Mouse (Mus musculus): ENCODE measurements around the gene Cadm1. TPM values are rescaled to one million over a fixed set of nuclear protein-coding genes. Genes with fewer than 3 reads are reported as not detected.

The Cadm1 gene
- polyA plus RNA-seq, 1 experiment from 2014 or later = 44.2 TPM

DNA sequence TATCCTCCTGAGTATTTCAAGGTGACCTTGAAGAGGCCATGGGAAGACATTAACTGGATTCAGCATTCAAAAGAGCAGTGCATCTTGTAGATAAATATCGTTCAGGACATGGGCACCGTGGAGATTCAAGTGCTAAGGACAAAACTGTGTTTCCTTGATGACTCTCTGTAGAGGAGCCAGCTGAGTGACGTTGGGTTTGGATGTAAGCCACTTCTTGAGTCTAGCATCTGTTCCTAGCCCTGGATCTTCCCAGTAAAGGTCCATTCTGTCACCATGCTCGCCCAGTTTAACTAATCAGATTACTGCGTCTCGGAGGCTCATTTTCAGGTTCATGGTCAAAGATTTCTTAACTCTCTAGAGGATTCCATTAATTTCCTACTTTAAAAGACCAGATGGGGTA, 85.1 kb downstream of the Cadm1 start:
- H3K27ac ChIP-seq = no peak overlapping the region
- peaks cover 33% of the 10 kb centered on the region for H3K4me1 ChIP-seq
- WGBS = 71% methylated on average over 6 of the region's 6 CpGs
- no peak for ATAC-seq (ENCODE audit: low FRiP score, low read depth)
- no peaks in the 10 kb centered on the region for H3K9me3 ChIP-seq
- H3K9ac ChIP-seq = no peak overlapping the region
- H3K4me2 ChIP-seq (replicated peaks) = no peak overlapping the region
- no peak overlapping the region for H3K4me3 ChIP-seq
- H3K27me3 ChIP-seq = peaks cover 48% of the 10 kb centered on the region
- no peaks in the 10 kb centered on the region for H3K36me3 ChIP-seq

DNA sequence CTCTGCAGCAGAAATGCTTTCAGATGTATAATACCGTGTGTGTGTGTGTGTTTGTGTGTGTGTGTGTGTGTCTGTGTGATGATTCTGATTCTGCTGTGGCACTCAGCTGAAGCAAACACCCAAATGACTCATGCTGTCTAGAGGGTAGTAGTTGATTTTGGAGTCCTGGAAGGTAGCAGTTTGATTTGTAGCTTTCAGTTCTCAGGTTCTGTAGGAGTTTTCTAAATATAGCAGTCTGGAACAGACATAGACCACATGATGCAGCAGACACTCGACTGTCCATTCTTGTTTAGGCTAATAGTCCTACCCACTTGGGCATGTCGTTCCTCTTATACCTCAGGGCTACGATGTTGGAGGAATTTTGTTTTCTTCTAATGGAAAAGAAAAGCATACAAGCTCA, 86.4 kb downstream of the Cadm1 start:
- H3K9ac ChIP-seq = no peak overlapping the region
- no peak overlapping the region for H3K4me3 ChIP-seq
- H3K36me3 ChIP-seq = no peaks in the 10 kb centered on the region
- H3K27ac ChIP-seq = no peak overlapping the region
- peaks cover 30% of the 10 kb centered on the region for H3K4me1 ChIP-seq
- H3K4me2 ChIP-seq (replicated peaks) = no peak overlapping the region
- no peak for ATAC-seq (ENCODE audit: low FRiP score, low read depth)
- 55% methylated on average over 4 of the region's 4 CpGs for WGBS
- peaks cover 42% of the 10 kb centered on the region for H3K27me3 ChIP-seq
- H3K9me3 ChIP-seq = no peaks in the 10 kb centered on the region

DNA sequence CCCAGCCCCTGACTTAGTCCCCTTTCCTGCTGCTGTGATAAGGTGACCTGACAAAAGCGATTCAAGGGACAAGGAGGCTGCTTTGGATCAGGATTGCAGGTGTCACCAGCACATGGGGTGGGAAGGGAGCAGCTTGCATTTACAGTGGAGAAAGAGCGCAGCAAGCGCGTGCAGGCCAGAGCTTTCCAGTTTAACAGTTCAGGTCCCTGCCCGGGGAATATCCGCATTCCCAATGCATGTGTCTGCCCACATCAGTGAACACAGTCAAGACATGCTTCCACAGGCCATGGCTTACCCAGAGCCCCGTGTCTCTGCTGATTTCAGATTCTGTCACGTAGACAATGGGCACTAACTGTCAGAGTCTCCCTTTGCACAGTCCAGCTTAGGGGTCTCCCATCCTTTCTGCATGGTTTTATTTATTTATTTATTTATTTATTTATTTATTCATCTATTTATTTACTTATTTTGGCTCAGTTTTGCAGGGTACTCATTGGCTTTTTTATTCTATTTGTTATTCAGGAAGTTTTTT, 89.6 kb downstream of the Cadm1 start:
- H3K9ac ChIP-seq = no peak overlapping the region
- no peaks in the 10 kb centered on the region for H3K9me3 ChIP-seq
- peaks cover 30% of the 10 kb centered on the region for H3K27me3 ChIP-seq
- 76% methylated on average over 8 of the region's 8 CpGs for WGBS
- H3K4me1 ChIP-seq = peaks cover 34% of the 10 kb centered on the region
- no peak overlapping the region for H3K4me2 ChIP-seq (replicated peaks)
- no peak for ATAC-seq (ENCODE audit: low FRiP score, low read depth)
- no peaks in the 10 kb centered on the region for H3K36me3 ChIP-seq
- H3K4me3 ChIP-seq = no peak overlapping the region
- H3K27ac ChIP-seq = no peak overlapping the region

DNA sequence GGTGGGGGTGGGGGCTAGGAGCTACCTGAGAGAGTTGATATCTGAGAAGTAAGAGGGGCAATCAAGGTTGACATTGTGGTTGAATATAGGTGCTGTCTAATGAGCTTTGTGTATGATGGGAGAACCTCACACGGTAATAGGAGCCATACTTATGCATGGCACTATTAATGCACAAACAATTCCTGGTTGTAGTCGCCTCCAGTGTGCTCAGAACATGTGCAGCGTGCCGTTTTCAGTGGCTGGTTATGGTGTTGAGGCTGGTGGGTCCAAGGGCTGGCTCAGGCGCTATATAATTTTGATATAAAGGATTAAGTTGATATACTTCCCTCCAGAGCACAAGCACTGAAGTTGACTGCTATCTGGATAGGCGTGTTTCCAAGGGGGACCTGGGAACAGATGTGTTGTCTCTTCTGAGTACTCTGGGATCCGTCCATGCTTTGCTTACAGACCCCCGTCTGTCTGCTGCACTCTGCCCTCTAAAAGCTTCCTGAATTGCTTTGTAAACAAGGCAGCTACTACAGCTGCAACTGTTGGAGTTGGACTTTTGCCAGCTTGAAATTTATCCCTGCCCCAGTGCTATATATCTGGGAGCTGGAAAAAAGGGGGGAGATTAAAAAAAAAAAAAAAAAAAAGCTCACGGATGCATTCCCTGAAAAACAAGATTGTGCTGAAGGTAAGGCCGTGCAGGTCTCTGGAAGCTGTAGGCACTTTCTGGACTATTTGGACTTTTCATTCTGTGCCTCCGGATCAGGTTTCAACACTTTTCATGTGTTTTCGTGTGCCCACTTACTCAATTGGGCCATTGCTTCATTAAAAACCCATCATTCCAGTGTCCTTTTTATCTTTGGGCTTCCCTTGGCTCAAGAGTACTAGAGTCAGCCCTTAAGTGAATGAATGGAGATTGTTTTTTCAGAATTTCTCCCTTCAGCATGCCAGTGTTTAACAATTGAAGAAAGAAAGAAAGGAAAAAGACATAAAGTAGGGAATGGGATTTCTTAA, 93.8 kb downstream of the Cadm1 start:
- H3K4me3 ChIP-seq = no peak overlapping the region
- H3K9ac ChIP-seq = no peak overlapping the region
- H3K4me2 ChIP-seq (replicated peaks) = no peak overlapping the region
- 28% methylated on average over 12 of the region's 12 CpGs for WGBS
- no peak overlapping the region for H3K27ac ChIP-seq
- no peak; the same call in 1 of the 2 replicates for ATAC-seq (ENCODE audit: low FRiP score, low read depth)
- peaks cover 5% of the 10 kb centered on the region; the same call in 1 of the 2 replicates for H3K27me3 ChIP-seq
- H3K9me3 ChIP-seq = no peaks in the 10 kb centered on the region
- peaks cover 34% of the 10 kb centered on the region for H3K4me1 ChIP-seq
- H3K36me3 ChIP-seq = no peaks in the 10 kb centered on the region

DNA sequence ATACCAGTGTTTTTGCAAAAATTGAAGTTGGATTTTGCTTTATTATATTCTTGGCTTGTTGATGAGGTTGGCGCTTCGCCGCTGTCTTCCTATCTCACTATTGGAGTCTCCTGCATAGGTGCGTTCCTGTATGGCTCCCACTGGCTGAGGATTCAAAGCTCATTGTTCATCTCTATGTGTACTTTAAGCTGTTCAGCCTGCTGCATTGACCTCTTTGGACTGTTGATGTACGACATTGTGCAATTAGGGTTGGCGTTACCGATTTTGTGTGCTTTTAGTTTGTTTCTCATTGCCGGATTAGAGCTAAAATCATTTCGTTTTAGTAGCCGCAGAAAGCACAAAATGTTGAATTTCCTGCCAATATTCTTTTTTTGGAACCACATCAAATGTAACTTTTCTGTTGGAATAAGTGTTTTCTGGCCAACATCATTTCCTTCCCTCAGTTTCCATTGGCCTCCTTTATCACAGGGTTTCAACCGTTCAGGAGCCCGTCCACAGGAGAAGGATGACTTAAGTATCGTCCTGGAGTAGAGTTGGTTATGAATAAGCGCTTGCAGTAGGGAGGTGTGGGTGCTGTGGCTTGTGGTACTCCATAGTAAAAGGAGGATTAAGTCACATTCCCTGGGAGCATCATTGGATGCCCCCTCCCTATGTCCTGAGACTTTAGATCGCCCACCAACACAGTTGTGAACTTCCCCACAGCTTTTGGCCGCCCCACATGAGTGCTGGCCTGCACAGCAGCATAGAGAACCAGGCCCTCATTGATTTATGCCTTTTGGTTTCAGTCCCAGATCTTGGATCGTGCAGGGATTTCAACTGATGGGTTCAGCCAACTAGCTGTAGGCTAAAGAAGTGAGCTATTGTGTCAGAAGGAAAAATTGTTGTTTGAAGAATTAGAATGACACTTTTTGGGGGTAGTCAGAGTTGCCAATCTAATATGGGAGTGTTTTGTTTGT, 94.9 kb downstream of the Cadm1 start:
- no peak overlapping the region for H3K4me2 ChIP-seq (replicated peaks)
- no peak overlapping the region for H3K9ac ChIP-seq
- no peak overlapping the region for H3K27ac ChIP-seq
- peaks cover 34% of the 10 kb centered on the region for H3K4me1 ChIP-seq
- no peaks in the 10 kb centered on the region for H3K36me3 ChIP-seq
- ATAC-seq (ENCODE audit: low FRiP score, low read depth) = peak; percentile 67; the same call in 1 of the 2 replicates
- no peaks in the 10 kb centered on the region for H3K27me3 ChIP-seq
- no peak overlapping the region for H3K4me3 ChIP-seq
- H3K9me3 ChIP-seq = no peaks in the 10 kb centered on the region
- 73% methylated on average over 17 of the region's 17 CpGs for WGBS

DNA sequence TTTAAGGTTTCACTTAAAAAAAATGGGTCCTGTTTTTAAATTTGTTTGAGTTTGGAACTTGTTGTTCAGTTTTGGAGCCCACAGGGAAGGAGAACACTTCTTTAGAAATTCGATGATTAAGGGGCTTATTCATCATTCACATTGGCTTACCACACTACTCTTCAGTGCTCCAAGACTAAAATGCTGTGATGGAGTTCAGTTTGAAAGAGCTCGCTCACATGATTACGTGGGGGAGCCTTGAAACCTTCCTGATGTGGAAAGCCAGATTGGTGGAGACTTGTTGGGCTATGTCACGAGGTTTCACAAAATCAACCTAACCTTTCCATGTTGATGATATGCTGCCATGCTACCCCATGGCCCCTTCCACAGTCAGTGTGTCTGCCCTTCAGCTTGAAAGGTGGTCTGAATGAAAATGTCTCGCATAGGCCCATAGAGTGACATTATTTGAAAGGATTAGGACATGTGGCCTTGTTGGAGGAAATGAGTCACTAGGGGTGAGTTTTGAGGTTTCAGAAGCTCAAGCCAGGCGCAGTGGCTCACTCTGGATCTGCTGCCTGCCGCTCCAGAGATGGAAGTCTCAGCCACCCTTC, 95.7 kb downstream of the Cadm1 start:
- Histone ChIP-seq H3K9me3 (no peaks in the 10 kb centered on the region), H3K36me3 (no peaks in the 10 kb centered on the region), H3K4me1 (peaks cover 34% of the 10 kb centered on the region), H3K27me3 (no peaks in the 10 kb centered on the region), H3K4me2 (replicated peaks) (no peak overlapping the region), H3K9ac (no peak overlapping the region), H3K27ac (no peak overlapping the region), H3K4me3 (no peak overlapping the region)
- WGBS = 79% methylated on average over 7 of the region's 7 CpGs
- ATAC-seq (ENCODE audit: low FRiP score, low read depth) = no peak

DNA sequence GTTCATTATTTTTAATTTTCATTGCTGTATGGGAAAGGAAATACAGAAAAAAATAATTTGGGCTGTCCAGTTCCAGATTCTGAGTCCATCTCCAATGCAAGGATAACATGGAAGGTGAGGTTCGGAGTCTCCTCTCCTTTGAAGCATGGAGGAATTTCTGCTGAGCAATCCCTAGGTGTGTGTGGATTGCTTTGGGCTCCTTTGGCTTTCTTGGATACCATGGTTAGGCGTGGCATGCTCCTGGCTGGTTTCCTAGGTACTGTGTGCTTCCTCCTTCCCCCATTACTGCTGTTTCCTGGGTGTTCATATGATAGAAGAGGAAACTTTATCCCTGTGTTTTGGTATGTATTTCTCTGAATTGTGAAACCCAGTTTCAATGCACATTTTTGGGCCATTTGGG, 98.0 kb downstream of the Cadm1 start:
- H3K9ac ChIP-seq = no peak overlapping the region
- no peaks in the 10 kb centered on the region for H3K9me3 ChIP-seq
- no peaks in the 10 kb centered on the region for H3K27me3 ChIP-seq
- no peak overlapping the region for H3K27ac ChIP-seq
- H3K4me3 ChIP-seq = no peak overlapping the region
- no peak overlapping the region for H3K4me2 ChIP-seq (replicated peaks)
- 78% methylated on average over 2 of the region's 2 CpGs for WGBS
- peaks cover 26% of the 10 kb centered on the region for H3K4me1 ChIP-seq
- no peaks in the 10 kb centered on the region for H3K36me3 ChIP-seq
- ATAC-seq (ENCODE audit: low FRiP score, low read depth) = no peak

DNA sequence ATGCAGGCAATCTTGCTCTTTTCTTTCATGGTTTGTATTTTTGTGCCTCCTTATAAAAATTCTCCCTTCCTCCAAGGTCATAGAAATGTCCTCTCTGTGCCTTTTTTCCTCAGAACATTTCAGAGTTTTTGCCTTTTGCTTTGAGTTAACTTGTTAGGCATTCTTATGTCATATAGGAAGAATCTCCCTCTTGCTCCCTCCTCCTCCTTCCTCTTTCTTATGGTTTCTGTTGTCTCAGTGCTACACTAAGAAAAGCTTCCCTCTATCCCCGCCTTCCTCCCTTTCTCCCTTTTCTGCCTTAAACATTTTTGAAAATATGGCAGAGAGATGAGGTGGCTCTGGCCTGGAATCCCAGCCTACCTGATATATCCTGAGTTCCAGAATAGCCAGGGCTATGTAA, 98.6 kb downstream of the Cadm1 start:
- ATAC-seq (ENCODE audit: low FRiP score, low read depth) = no peak
- H3K9ac ChIP-seq = no peak overlapping the region
- H3K9me3 ChIP-seq = no peaks in the 10 kb centered on the region
- no peaks in the 10 kb centered on the region for H3K27me3 ChIP-seq
- H3K4me3 ChIP-seq = no peak overlapping the region
- H3K4me2 ChIP-seq (replicated peaks) = no peak overlapping the region
- 93% methylated on average over 1 of the region's 1 CpGs for WGBS
- no peak overlapping the region for H3K27ac ChIP-seq
- H3K36me3 ChIP-seq = no peaks in the 10 kb centered on the region
- H3K4me1 ChIP-seq = peaks cover 21% of the 10 kb centered on the region

DNA sequence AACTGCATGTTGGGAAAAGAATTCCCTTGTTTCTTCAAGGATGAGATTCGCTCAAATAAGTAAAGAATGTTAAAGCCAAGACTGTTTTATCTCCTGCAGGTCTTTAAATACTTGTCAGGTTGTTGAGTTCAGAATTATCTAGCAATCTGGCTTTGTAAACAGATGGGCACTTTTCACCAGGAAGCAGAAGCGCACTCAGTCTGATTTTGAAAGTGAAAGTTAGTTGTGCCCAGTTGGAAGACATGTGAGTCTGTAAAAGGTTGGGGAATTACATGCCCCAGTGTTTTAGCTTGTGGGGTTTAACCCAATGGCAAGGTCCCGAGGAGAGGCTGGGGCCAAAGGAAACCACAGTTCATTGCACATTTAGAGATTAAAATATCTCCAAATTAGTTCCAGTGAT, 104.7 kb downstream of the Cadm1 start:
- H3K4me2 ChIP-seq (replicated peaks) = no peak overlapping the region

DNA sequence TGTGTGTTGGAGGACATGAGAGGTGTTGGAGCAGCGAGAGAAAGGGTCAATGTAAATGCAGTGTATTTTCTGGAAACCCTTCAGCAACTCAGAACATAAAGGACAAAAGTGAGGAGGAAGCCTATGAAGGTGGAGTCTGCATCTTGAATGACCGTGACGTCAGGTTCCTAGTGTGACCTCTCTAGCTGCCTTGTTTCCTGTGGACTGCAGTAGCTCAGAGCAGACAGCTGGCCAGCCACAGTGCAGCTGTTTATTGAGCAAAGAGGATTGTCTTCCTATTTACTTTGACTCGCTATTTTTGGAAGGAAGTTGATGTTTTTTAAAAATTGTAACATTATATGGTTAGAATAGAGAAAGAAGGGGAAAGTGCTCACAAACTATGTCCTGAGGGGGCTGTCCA, 112.7 kb downstream of the Cadm1 start:
- 51% methylated on average over 4 of the region's 4 CpGs for WGBS
- 0 out of 2 replicates have a peak, but pooled peaks have one; percentile 48 for ATAC-seq (ENCODE audit: low FRiP score, low read depth)
- Histone ChIP-seq H3K9me3 (no peaks in the 10 kb centered on the region), H3K4me3 (no peak overlapping the region), H3K4me1 (peaks cover 28% of the 10 kb centered on the region), H3K4me2 (replicated peaks) (no peak overlapping the region), H3K9ac (no peak overlapping the region), H3K27ac (no peak overlapping the region), H3K27me3 (no peaks in the 10 kb centered on the region), H3K36me3 (no peaks in the 10 kb centered on the region)

More for the DNA sequence above, 104.7 kb downstream of the Cadm1 start:
- H3K27me3 ChIP-seq = no peaks in the 10 kb centered on the region
- no peak overlapping the region for H3K27ac ChIP-seq
- H3K36me3 ChIP-seq = no peaks in the 10 kb centered on the region
- no peak overlapping the region for H3K4me3 ChIP-seq
- H3K4me1 ChIP-seq = peaks cover 13% of the 10 kb centered on the region
- H3K9me3 ChIP-seq = no peaks in the 10 kb centered on the region
- 75% methylated on average over 3 of the region's 3 CpGs for WGBS
- ATAC-seq (ENCODE audit: low FRiP score, low read depth) = no peak
- H3K9ac ChIP-seq = no peak overlapping the region

DNA sequence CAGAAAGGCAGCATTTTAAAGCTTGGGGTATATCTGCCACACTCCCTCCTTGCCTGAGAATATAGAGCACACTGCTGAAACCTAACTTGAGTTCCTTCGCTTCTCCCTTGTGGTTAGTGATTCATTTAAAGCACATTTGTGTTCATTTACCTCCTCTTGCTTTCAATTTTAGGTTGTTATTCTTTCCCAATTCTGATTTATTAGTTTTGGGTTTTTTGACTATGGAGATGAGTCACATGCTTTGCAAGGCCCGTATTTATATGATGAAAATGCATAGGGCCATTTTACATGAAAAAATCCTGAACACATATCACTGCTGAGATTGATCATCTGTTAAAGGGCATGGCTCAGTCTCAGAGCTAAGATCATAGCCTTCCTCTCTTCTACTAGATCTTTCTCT, 115.1 kb downstream of the Cadm1 start:
- WGBS = 76% methylated on average over 2 of the region's 2 CpGs
- Histone ChIP-seq H3K9ac (no peak overlapping the region), H3K27me3 (no peaks in the 10 kb centered on the region), H3K4me2 (replicated peaks) (no peak overlapping the region), H3K27ac (no peak overlapping the region), H3K4me1 (peaks cover 18% of the 10 kb centered on the region), H3K4me3 (no peak overlapping the region), H3K36me3 (no peaks in the 10 kb centered on the region), H3K9me3 (no peaks in the 10 kb centered on the region)
- ATAC-seq (ENCODE audit: low FRiP score, low read depth) = no peak

Measured in limb, embryonic 13.5 days (tissue).